ENCODE assay signal across 8 mouse cellular contexts in the genomic region with DNA sequence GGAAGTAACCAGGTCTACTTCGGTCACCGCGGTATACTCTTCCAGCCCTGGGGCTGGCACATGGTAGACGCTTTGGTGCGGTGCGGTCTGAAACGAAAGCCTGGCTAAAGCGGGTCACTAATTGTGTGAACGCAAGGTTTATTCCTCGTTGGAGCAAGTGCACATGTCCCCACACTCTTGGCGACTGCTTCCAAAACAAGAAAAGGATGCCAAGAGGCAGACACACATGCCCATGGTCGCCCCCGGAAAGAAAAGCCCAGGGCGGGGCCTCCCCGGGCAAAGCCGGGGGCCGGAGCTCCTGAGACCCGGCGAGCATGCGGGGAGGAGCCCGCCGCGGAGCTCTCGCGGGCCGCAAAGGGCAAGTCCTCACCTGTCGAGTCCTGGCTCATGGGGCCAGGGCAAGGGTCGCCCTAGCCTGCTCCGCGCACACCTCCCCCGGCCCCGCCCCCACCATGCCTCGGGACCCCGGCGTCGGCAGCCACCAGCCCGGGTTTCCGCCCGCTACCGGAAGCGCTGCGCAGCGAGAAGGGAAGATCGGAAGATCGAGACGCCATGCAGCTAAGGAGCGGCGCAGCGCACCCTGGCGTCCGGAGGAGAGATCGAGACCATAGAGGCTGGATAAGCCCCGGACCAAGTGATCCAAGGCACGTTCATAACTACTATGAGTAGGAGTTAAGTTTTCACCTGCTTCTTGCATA. TPM values are rescaled to one million over a fixed set of nuclear protein-coding genes. Genes with fewer than 3 reads are reported as not detected.
A peak's percentile ranks its signal among the peaks of the same experiment; 100 is the strongest.
DNase-seq lines count a peak whose midpoint lies in the region; ATAC-seq lines count a peak whose summit lies in the region.

Gene Det1 (minus strand): TSS at position 527 of the 698 bp plus-strand sequence.

- H3K9me3 ChIP-seq in hindbrain, embryonic 12.5 days (replicated peaks), result no peaks in the 10 kb centered on the region

- H3K27me3 ChIP-seq in hindbrain, embryonic 12.5 days, result no peaks in the 10 kb centered on the region

- peaks cover 21% of the 10 kb centered on the region for H3K36me3 ChIP-seq in hindbrain, embryonic 12.5 days

- H3K4me2 ChIP-seq in hindbrain, embryonic 12.5 days (replicated peaks), result peak within 1 kb of the TSS; percentile 67

- peak within 1 kb of the TSS; percentile 71 for H3K27ac ChIP-seq in hindbrain, embryonic 12.5 days

- peak; percentile 92 for ATAC-seq in hindbrain, embryonic 12.5 days (ENCODE audit: low FRiP score)

- under 1% methylated on average over 54 of the region's 54 CpGs for WGBS in hindbrain, embryonic 12.5 days

- peak within 1 kb of the TSS; percentile 85 for H3K9ac ChIP-seq in hindbrain, embryonic 12.5 days

- peak within 1 kb of the TSS; percentile 76 for H3K4me3 ChIP-seq in hindbrain, embryonic 12.5 days

- DNase-seq in NIH3T3 (ENCODE audit: low read depth), result peak; percentile 96
- peak; percentile 96 to 97 for DNase-seq in cerebellum, postnatal 10 days
- peak; percentile 78 to 89 for DNase-seq in frontal cortex, postnatal 10 days (ENCODE audit: low spot score in 2 of 2)
- DNase-seq in layer of hippocampus, postnatal 14 days (ENCODE audit: low spot score in 2 of 2), result peak; percentile 88 to 94
- DNase-seq in lung, postnatal 14 days, result peak; percentile 92
- DNase-seq in retina, adult 2 months (ENCODE audit: low read depth, low spot score), result peak; percentile 79
- DNase-seq in thymus, postnatal 36 days, result peak; percentile 92

- peaks cover 11% of the 10 kb centered on the region for H3K4me1 ChIP-seq in hindbrain, embryonic 12.5 days

RNA-seq across cellular contexts. Expression of gene Det1, which starts in this region (rescaled TPM):
- polyA plus RNA-seq in hindbrain, embryonic 12.5 days (2016; fragmentation: Nextera tagmentation; extraction: Ambion mirVana), result 19.8 and 21.6 TPM in 2 replicates
- total RNA-seq in layer of hippocampus, postnatal 14 days (2021), result 1 to 10 TPM; 6.3 to 6.4 TPM

Comparison
In these comparisons a context has a peak if more than half of its experiments do, and no peak if none do; other contexts are left out.
1. Peak in every context shown above with its lines: DNase-seq, ATAC-seq, H3K4me3 ChIP-seq and H3K27ac ChIP-seq.